Mouse (Mus musculus): ENCODE measurements around the gene Pde8a.

DNA sequence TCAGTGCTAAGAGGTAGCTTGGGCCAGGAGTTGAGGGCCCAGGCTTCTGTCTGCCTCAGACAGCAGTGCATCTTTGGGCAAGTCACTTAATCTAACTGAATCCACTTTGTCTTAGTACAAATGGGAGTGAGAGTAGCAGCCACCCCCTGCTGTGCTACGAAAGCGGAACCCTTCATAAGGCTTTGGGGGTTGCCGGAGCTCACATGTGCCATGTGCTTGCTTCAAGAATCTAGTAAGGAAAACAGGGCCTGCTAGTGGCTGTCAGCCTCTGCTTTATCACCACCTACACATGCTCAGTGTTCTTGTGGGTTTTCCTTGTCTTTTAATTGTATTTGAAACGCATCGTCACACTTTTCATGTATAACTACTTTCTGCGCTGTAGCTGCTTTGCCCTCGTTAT, 87.9 kb downstream of the Pde8a start:
- TF ChIP-seq CTCF (IDR thresholded peaks at IDR 0.05) (no peak), EP300 (IDR thresholded peaks at IDR 0.05) (no peak)

Data from lung, postnatal 0 days (tissue).